Mouse (Mus musculus): ENCODE results near the gene Fgfr2. TPM values are rescaled to one million over a fixed set of nuclear protein-coding genes. Genes with fewer than 3 reads are reported as not detected.

Gene Fgfr2
- polyA plus RNA-seq, 1 experiment from 2014 or later = 39.7 TPM

DNA sequence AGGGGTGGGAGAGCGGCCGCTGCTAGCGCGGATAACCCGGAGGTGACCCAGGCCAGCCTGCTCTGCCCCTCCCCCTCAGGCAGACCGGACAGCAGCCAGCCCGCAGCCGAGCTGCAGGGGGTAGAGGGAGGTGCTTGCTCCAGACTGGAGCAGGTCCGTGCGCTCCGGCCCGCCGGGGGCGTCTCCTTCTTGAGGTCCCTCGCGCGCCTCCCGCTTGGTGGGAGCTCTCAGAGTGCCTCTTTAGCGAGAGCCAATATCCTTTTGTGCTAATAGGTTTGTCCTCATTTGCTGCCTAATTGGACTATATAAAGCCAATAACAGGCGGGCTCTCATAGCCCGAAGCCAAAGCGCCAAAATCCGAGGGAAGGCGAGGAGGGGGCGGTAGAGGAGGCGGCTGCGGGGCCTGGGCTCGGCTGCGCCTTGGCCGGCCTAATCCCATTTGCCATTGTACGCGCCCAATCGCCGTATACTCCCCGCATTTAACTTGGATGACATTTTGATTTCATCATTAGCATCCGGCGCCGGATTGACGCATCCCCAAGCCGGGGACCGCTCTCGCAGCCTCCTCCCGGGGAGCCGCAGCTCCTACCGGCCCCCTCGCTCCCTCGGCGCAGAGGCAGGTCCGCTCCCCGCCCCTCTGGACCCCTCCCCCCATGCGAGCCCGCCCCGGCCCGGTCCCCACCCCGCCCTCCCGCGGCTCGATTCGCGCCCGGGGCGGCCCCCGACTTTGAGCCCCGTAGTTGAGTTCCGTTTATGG, 1580.9 kb downstream of the Fgfr2 start, which contains the start of gene Hmx3:
Hmx3 (plus strand) TSS at position 753 of the 757 bp plus-strand sequence.

DNA sequence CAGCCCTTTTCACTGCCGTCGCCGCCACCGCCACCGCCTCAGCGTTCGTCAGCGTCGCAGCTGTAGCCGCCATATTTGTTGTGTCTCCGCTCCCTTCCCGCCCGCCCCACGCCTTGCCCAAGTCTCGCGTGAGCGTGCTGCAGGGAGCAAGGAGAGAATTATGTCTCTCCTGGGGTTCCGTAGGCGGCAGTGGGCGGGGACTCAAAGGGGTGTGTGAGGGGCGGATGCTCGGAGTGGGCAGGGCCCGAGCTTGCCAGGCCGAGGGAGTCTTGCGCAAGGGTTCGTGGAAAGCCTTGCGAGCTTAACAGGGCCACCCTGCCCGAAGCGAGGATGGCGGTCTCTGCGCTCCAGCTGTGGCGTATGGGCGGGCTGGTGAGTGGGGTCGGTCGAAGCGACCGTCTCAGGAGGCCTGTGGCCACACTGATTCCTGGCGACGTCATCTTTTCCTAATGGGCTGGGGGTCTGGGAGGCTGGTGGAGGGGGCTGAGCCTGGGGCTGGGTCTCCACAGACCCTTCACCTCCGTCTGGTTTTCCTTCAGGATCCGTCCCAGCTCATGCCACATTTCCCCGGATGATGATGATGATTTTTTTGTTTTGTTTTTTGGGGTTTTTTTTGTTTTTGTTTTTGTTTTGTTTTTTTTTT, 1712.6 kb downstream of the Fgfr2 start, which contains the start of the genes Ikzf5 and Acadsb:
Ikzf5 (minus strand) TSS at position 106 of the 643 bp plus-strand sequence.
Acadsb (plus strand) TSS at position 186 of the 643 bp plus-strand sequence.

DNA sequence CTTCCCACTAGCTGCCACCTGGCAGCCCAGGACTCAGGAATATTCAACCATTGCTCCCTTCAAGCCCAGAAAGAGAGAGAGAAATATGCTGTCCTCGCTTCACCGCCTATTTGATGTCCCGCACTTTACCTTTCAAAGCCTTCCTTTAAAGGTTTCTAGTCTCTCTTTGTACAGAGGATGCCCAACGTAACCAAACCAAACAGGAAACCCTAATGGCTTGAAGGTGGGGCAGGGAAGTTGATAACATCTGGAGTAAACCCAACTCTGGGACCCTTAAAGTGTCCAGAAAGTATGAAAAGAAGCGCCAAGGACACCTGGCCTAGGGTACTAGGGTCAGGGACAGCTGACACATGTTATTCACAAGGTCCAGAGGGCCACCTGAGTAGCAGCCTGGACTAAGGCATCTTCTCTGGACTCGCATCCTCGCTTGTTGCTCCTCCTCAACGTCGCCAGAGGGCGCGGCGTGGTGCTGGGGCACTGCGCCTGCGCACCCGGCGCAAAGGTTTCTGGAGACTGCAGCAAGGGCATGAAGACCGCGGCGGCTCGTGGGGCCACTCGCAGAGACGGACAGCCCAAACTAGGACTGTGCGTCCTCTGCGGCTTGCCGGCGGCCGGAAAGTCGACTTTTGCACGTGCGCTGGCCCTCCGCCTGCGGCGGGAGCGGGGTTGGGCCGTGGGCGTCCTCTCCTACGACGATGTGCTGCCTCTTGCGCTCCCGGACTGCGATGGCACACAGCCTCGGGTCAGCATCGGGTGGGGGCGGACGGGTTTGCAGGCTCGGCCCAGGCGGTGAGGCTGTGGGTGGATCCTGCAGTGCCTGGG, 1752.3 kb downstream of the Fgfr2 start, which contains the start of gene Pstk:
Pstk (plus strand) TSS at position 494 of the 822 bp plus-strand sequence.

DNA sequence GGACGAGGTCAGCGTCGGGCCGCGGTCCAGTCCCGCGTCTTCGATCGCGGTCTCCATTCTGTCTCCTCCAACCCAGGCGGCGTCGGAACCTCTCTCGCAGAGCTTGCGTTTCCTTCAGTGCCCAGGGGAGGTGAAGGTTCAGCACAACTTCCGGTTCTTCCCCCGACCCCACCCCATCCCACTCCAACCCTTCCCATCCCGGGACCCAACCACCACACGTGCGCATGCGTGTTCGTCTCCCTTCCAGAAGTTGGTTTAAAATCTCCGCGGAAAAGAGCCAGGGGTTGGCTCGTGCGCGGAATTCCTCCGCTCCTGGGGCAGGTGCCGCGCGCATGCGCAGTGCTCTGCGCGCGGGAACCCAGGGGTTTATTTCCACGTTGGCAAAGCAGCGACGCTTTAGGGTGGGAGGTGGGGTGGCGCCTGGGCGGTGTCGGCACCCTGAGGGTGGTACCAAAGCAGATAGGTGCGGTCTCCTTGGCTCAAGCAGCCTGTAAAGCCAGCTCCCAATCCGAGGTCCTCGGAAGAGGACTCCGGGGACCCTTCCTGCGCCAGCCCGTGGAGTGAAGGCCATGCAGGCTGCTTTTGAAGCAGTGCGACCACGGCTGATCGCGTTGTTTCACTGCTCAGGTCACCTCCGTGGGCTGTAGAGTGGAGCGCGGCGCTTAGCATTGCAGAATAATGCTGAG, 1760.4 kb downstream of the Fgfr2 start, which contains the start of gene 2310057M21Rik:
2310057M21Rik (minus strand) TSS at position 145 of the 686 bp plus-strand sequence.

DNA sequence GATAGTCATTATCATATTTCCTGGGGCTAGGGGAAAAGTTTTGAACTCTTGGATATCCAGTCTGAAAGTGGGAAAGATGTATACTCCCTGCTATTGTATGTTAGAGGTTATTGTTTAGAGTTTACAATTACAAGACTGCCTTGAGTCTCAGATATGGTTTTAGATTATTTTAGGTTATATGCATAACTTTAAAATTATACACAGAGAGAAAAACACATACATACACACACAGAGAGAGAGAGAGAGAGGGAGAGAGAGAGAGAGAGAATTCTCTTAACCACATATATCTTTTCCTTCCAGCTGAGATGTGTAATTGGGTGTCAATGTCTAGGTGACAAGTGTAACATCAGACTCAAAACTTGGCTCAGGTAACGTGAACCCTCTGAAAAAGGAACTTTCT, 1789.6 kb downstream of the Fgfr2 start, which contains the start of gene Fam24a:
Fam24a (plus strand) TSS at position 301 of the 400 bp plus-strand sequence.

DNA sequence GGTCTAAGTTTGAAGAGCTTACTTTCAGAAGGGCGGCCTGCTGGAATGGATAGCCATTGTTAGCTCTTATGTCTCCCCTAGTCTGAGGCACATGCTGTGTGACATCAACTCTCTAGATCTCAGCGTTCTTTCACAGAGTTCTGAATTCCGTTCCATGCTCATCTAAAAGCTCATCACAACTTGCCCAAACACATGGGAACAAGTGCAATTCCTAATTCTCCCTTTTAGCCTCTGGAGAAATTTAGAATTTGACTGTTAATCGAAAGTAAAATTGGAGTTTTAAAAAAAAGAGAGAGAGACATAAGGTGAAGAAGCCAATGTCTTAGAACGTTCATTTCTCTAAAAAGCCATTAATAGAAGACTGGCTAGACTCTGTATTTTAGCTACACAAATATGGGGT, 1793.7 kb downstream of the Fgfr2 start, which contains the start of gene Fam24b:
Fam24b (minus strand) TSS at position 101 of the 400 bp plus-strand sequence.

DNA sequence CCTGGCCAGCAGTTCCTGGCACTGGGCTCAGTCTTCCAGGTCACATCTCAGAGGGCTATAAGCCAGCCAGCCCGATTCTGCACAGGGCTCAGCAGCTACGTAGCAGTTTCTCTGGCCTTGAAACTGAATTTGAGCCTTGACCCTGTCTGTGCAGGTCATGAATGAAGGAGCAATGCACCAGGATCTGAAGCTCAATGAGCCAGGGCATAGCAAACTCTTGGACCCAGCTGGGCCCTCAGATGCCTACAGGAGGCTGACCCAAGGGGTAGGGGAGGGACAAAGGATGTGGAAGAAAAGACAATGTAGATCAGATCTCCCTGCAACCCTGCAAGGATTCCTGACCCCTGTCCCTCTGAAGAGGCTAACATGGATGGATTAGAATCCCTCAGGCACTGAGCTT, 1801.0 kb downstream of the Fgfr2 start, which contains the start of gene Cuzd1:
Cuzd1 (minus strand) TSS at position 101 of the 400 bp plus-strand sequence.

DNA sequence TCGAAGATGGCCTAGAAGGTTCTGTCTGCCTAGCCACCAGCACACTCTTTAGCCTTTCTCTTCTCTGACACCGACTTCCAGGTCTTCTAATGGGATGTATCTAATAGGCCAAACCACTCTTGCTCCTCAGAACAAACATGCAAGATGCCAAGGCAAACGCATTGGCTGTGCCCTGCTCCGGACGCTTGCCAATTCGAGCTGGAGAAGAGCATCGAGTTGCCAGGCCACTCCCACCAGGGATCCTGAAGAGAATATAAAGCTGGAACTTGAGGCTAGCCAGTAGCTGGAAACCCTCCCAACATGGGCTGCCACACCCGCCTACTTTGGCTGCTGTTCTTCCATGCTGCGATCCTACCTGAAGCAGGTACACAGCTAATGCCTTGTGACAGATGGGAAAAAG, 1949.0 kb downstream of the Fgfr2 start, which contains the start of gene 5430419D17Rik:
5430419D17Rik (plus strand) TSS at position 282 of the 400 bp plus-strand sequence.

DNA sequence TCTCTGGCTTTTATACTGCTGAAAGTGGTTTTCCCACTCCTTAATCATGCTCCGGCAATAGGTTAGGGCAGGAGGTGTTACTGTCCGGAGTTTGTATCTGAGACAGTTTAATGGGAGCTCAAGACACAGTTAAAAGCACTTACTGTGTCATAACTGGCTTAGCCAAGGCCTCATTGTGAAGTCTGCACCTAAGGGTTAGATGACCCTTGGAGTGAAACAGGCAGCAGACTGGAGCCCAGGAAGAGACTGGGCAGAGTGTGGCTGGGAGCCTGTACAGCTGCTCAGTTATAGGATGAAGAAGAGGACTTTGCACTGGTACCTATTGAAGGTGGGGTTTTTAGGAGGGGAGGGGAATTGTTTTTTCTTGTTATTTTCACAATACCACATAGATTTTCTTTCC, 1976.9 kb downstream of the Fgfr2 start, which contains the start of gene 4933402N03Rik:
4933402N03Rik (minus strand) TSS at position 101 of the 400 bp plus-strand sequence.

DNA sequence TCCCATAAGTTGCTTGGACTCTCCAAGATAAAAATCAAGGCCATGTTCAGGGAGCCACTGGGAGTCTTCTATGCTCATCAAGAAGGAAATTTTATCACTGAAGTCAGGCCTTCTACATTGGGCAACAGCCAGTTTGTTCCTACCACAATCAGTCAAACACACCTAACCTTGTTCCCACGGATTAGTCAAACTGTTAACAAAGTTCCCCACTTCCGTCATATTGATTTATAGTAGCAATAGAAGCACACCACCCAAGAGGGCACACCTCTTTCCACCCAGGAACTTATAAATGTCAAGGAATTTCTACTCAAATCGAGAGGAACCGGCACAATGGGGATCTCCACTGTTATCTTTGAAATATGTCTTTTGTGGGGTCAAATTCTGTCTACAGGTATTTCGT, 2091.4 kb downstream of the Fgfr2 start, which contains the start of gene Dmbt1:
Dmbt1 (plus strand) TSS at position 299 of the 400 bp plus-strand sequence.

DNA sequence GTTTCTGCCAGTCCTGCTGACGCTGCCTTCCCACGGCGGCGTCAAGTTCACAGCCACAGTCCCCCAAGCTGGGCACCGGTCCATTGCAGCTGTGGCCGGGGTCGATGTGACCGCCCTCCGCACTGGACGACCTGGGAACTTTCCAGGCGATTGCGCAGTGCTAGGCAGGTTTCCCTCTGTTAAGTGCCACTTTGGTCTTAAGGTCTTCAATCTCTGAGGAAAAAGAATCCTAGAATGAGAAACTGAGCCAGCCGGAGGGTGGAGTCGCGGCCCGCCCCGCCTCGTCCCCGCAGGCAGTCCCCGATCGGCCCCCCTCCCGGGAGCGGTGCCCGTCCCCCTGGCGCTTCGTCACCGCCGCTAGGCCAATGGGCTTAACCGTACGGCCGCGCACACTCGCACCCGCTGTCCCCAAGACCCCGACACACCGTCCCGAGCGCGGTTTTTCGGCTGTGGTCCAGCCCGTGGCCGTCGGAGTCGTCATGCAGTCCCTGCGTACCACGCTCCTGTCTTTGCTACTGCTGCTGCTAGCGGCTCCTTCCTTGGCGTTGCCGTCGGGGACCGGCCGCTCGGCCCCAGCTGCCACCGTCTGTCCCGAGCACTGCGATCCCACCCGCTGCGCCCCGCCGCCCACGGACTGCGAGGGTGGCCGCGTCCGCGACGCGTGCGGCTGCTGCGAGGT, 2187.2 kb downstream of the Fgfr2 start, which contains the start of gene Htra1:
Htra1 (plus strand) TSS at position 319 of the 679 bp plus-strand sequence.

DNA sequence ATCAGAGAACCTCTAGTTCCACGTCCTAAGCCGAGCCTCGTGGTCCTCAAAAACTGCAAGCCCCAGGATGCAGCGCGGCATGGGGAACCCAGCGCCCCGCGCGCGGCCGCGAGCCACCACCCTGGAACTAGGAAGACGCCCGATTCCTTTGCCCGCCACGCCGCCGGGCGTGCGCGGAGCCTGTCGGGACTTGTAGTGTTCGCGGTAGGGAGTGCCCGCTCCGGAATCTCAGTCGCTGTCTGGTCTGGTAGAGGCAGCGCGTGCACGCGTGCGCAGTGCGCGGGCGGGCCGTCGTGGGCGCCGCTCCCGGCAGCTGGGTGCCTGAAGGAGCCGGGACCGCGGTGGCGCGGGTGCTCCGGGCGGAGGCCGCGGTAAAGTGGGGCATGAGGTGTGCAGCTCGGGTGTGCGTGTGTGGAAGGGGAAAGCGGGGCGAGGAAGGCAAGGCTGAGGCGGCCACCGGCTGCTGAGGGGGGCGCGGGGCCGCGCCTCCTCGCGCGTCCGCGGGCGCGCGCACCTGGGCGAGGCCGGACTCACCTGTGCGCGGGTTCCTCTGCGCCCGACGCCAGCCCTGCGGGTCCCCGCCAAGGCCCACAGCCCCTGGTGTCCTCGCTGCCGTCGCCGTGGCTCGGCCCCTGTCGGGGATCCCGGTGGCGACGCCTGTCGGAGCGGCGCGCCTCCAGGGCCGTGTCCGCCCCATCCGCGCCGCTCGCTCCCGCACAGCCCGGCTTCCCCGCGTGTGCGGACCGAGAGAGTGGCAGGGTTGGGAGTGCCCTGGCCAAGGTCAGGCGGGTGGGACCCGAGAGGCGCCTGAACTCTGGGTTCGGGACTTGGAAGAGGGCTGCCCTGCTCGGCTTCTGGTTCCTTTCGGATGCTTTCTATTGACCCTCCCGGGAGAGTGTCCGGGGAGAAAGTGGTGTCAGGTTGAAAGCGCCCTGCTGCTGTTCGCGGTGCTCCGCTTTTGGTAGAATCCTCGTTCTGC, 2257.2 kb downstream of the Fgfr2 start, which contains the start of gene Plekha1:
Plekha1 (plus strand) TSS at position 144 of the 979 bp plus-strand sequence.

DNA sequence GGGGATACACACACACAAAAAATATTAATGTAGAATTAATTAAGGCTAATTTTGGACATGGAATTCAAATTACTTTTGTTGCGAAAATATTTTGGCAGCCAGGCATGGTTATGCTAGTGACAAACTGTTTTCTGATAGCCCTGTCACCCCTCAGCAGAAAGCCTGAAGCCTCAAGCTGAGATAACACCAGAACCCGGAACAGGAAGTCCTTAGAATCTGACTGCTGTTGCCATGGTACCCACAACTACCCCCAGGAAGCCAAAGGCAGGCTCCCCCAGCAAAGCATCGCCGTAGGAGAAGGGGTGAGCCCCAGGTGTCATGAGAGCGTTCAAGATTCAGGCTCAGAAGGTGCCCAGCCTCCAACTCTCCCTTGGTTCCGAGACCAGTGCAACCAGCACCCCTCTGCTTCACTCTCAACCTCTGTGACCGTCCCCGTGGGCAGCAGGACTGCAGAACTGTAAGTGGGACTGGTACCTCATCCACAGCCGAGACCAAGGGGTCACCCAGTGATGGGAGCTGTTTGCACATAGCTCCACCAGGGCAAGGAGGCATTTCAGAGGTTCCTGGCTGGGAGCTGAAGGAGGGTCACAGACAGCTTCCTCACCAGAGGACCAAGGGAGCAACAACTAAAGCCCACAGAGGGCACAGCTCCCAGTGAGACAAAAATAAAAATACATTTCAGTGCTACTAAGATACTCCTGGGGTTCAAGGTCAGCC, 2349.1 kb downstream of the Fgfr2 start, which contains the start of gene Btbd16:
Btbd16 (plus strand) TSS at position 156 of the 717 bp plus-strand sequence.

DNA sequence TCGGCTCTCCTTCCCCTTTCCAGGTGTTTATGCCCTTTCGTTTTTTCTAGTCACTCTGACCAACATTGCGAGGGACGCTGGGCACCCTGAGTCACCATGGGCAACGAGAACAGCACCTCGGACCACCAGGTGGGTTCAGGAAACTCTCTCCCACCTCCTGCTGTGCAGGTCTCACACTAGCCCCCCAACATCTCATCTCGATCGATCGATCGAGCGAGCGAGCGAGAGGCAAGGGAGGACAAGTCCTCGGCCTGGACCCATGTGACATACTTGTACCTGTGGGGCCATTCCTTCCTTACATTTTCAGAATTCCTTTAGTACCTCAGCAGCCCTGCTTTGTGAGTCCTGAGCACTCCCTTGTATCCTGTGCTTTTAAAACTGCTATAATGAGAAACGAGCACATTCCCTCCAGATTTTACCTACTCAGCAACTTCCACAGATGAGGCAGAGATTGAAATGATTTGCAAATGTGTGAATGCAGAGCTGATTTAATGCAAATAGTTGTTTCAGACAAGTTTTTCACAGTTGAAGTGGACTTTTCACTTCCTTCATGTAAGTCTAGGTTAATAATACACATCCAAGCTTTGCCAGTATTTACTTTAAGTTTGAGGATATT, 2545.7 kb downstream of the Fgfr2 start, which contains the start of gene Tacc2:
Tacc2 (plus strand) TSS at position 51 of the 616 bp plus-strand sequence.

DNA sequence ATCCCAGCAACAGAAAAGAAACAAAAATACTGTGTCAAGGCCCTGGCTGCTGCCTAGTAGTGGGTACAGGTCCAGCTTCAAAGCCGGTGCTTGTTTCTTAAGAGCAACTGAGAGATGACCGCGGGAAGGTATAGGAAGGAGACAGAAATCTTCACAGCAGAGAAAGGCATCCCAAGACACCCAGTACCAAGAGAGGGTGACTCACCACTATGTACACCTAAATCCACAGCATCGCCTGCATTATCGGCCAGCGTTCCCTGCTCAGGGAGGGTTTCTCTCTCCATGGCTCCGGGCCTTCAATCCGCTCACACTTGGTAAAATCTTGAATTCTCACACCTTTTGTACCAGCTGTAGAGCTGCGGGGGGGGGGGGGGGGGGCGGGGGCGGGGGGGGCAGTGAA, 2550.3 kb downstream of the Fgfr2 start, which contains the start of gene Nsmce4a:
Nsmce4a (minus strand) TSS at position 298 of the 400 bp plus-strand sequence.

DNA sequence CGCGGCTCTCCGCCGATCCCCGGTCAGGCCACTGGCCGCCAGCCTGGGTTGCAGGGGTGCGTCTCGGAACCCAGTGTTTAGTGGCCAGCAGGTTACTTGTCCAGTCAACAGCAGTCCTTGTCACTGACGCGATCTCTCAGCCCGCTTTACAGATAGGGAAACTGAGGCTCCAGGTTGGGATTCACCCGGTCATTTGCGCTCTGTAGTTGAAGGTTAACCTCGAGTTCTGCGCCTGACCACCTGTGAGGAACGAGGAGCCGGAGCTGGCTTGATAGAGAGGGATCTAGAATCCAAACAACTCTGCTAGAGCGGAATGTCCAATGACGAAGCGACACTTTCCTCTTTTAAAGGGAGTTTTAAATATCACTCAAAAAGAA, 2603.1 kb downstream of the Fgfr2 start, which contains the start of gene Ate1:
Ate1 (minus strand) TSS at position 321 of the 377 bp plus-strand sequence.

Measured in small intestine, adult 10 weeks (tissue).